Mouse (Mus musculus): ENCODE measurements around the gene Krt5. TPM values are rescaled to one million over a fixed set of nuclear protein-coding genes. Genes with fewer than 3 reads are reported as not detected.

Gene Krt5
- polyA plus RNA-seq (2015; fragmentation: Nextera tagmentation; extraction: Ambion mirVana): 4.4 and 9.4 TPM in 2 replicates

- no peak within 1 kb of the TSS for H3K4me2 ChIP-seq (ENCODE audit: low read depth, low read length)
- H3K9me3 ChIP-seq (ENCODE audit: control insufficient read depth, low read length): no peaks in the 10 kb centered on the region
- no peaks in the 10 kb centered on the region for H3K27me3 ChIP-seq (ENCODE audit: control insufficient read depth, insufficient read depth, low read depth, low read length)
- H3K9ac ChIP-seq (ENCODE audit: low read length): no peak within 1 kb of the TSS
- no peaks in the 10 kb centered on the region for H3K36me3 ChIP-seq (ENCODE audit: control insufficient read depth, insufficient read depth, low read length)
- no peaks in the 10 kb centered on the region for H3K4me1 ChIP-seq (replicated peaks; ENCODE audit: control insufficient read depth, insufficient read depth, low read length)
- 43% methylated on average over 13 of the region's 13 CpGs for WGBS
- no peak; the same call in 1 of the 2 replicates for ATAC-seq (ENCODE audit: low read depth)
- no peak within 1 kb of the TSS for H3K27ac ChIP-seq (ENCODE audit: low read length)
- no peak within 1 kb of the TSS for H3K4me3 ChIP-seq (ENCODE audit: low read length)
Measured at GRCm38 (mm10) chr15:101712720-101713119, at the start of gene Krt5. TSS of gene Krt5 (minus strand) at chr15:101712898.

GRCm38 (mm10) chr15:101742711-101743110 is 30.0 kb upstream of the Krt5 start, which contains the start of gene Krt71:
TSS of gene Krt71 (minus strand) at chr15:101743109.
- H3K27ac ChIP-seq (ENCODE audit: low read length): no peak within 1 kb of the TSS

GRCm38 (mm10) chr15:101737786-101738185 is 25.1 kb upstream of the Krt5 start:
- ATAC-seq (ENCODE audit: low read depth): no peak
- WGBS: 46% methylated on average over 7 of the region's 7 CpGs
- Histone ChIP-seq H3K4me3 (ENCODE audit: low read length) (no peak overlapping the region), H3K36me3 (ENCODE audit: control insufficient read depth, insufficient read depth, low read length) (no peaks in the 10 kb centered on the region), H3K27me3 (ENCODE audit: control insufficient read depth, insufficient read depth, low read depth, low read length) (no peaks in the 10 kb centered on the region), H3K4me2 (ENCODE audit: low read depth, low read length) (no peak overlapping the region), H3K9me3 (ENCODE audit: control insufficient read depth, low read length) (no peaks in the 10 kb centered on the region), H3K9ac (ENCODE audit: low read length) (no peak overlapping the region), H3K4me1 (replicated peaks; ENCODE audit: control insufficient read depth, insufficient read depth, low read length) (no peaks in the 10 kb centered on the region), H3K27ac (ENCODE audit: low read length) (no peak overlapping the region)

More at GRCm38 (mm10) chr15:101742711-101743110, 30.0 kb upstream of the Krt5 start, which contains the start of gene Krt71:
- Histone ChIP-seq H3K4me1 (replicated peaks; ENCODE audit: control insufficient read depth, insufficient read depth, low read length) (no peaks in the 10 kb centered on the region), H3K27me3 (ENCODE audit: control insufficient read depth, insufficient read depth, low read depth, low read length) (no peaks in the 10 kb centered on the region), H3K36me3 (ENCODE audit: control insufficient read depth, insufficient read depth, low read length) (no peaks in the 10 kb centered on the region), H3K4me2 (ENCODE audit: low read depth, low read length) (no peak within 1 kb of the TSS), H3K9ac (ENCODE audit: low read length) (no peak within 1 kb of the TSS), H3K9me3 (ENCODE audit: control insufficient read depth, low read length) (no peaks in the 10 kb centered on the region), H3K4me3 (ENCODE audit: low read length) (no peak within 1 kb of the TSS)
- 57% methylated on average over 14 of the region's 14 CpGs for WGBS
- no peak for ATAC-seq (ENCODE audit: low read depth)

GRCm38 (mm10) chr15:101730653-101731052 is 18.0 kb upstream of the Krt5 start:
- Histone ChIP-seq H3K4me3 (ENCODE audit: low read length) (no peak overlapping the region), H3K27ac (ENCODE audit: low read length) (no peak overlapping the region), H3K4me1 (replicated peaks; ENCODE audit: control insufficient read depth, insufficient read depth, low read length) (no peaks in the 10 kb centered on the region), H3K36me3 (ENCODE audit: control insufficient read depth, insufficient read depth, low read length) (no peaks in the 10 kb centered on the region), H3K9me3 (ENCODE audit: control insufficient read depth, low read length) (no peaks in the 10 kb centered on the region), H3K4me2 (ENCODE audit: low read depth, low read length) (no peak overlapping the region), H3K9ac (ENCODE audit: low read length) (no peak overlapping the region), H3K27me3 (ENCODE audit: control insufficient read depth, insufficient read depth, low read depth, low read length) (no peaks in the 10 kb centered on the region)
- ATAC-seq (ENCODE audit: low read depth): no peak

GRCm38 (mm10) chr15:101724686-101725085 is 12.0 kb upstream of the Krt5 start:
- H3K4me3 ChIP-seq (ENCODE audit: low read length): no peak overlapping the region
- WGBS: 31% methylated on average over 5 of the region's 5 CpGs
- H3K27me3 ChIP-seq (ENCODE audit: control insufficient read depth, insufficient read depth, low read depth, low read length): no peaks in the 10 kb centered on the region
- no peak overlapping the region for H3K4me2 ChIP-seq (ENCODE audit: low read depth, low read length)
- no peaks in the 10 kb centered on the region for H3K36me3 ChIP-seq (ENCODE audit: control insufficient read depth, insufficient read depth, low read length)
- H3K9ac ChIP-seq (ENCODE audit: low read length): no peak overlapping the region
- H3K9me3 ChIP-seq (ENCODE audit: control insufficient read depth, low read length): no peaks in the 10 kb centered on the region
- no peak for ATAC-seq (ENCODE audit: low read depth)
- no peaks in the 10 kb centered on the region for H3K4me1 ChIP-seq (replicated peaks; ENCODE audit: control insufficient read depth, insufficient read depth, low read length)
- no peak overlapping the region for H3K27ac ChIP-seq (ENCODE audit: low read length)

GRCm38 (mm10) chr15:101715831-101716230 is 3.1 kb upstream of the Krt5 start:
- no peak overlapping the region for H3K9ac ChIP-seq (ENCODE audit: low read length)
- ATAC-seq (ENCODE audit: low read depth): no peak
- no peaks in the 10 kb centered on the region for H3K36me3 ChIP-seq (ENCODE audit: control insufficient read depth, insufficient read depth, low read length)
- H3K4me2 ChIP-seq (ENCODE audit: low read depth, low read length): no peak overlapping the region
- WGBS: 71% methylated on average over 3 of the region's 3 CpGs
- no peaks in the 10 kb centered on the region for H3K27me3 ChIP-seq (ENCODE audit: control insufficient read depth, insufficient read depth, low read depth, low read length)
- H3K4me3 ChIP-seq (ENCODE audit: low read length): no peak overlapping the region
- H3K9me3 ChIP-seq (ENCODE audit: control insufficient read depth, low read length): no peaks in the 10 kb centered on the region
- no peaks in the 10 kb centered on the region for H3K4me1 ChIP-seq (replicated peaks; ENCODE audit: control insufficient read depth, insufficient read depth, low read length)
- H3K27ac ChIP-seq (ENCODE audit: low read length): no peak overlapping the region

GRCm38 (mm10) chr15:101714356-101714755 is 1.7 kb upstream of the Krt5 start:
- no peak overlapping the region for H3K9ac ChIP-seq (ENCODE audit: low read length)
- H3K36me3 ChIP-seq (ENCODE audit: control insufficient read depth, insufficient read depth, low read length): no peaks in the 10 kb centered on the region
- no peak overlapping the region for H3K4me3 ChIP-seq (ENCODE audit: low read length)
- no peak overlapping the region for H3K27ac ChIP-seq (ENCODE audit: low read length)
- no peaks in the 10 kb centered on the region for H3K9me3 ChIP-seq (ENCODE audit: control insufficient read depth, low read length)
- no peaks in the 10 kb centered on the region for H3K27me3 ChIP-seq (ENCODE audit: control insufficient read depth, insufficient read depth, low read depth, low read length)
- ATAC-seq (ENCODE audit: low read depth): no peak
- H3K4me2 ChIP-seq (ENCODE audit: low read depth, low read length): no peak overlapping the region
- 48% methylated on average over 5 of the region's 5 CpGs for WGBS
- H3K4me1 ChIP-seq (replicated peaks; ENCODE audit: control insufficient read depth, insufficient read depth, low read length): no peaks in the 10 kb centered on the region

- H3K4me3 ChIP-seq (ENCODE audit: low read length): no peak overlapping the region
- no peaks in the 10 kb centered on the region for H3K27me3 ChIP-seq (ENCODE audit: control insufficient read depth, insufficient read depth, low read depth, low read length)
- H3K27ac ChIP-seq (ENCODE audit: low read length): no peak overlapping the region
- H3K9me3 ChIP-seq (ENCODE audit: control insufficient read depth, low read length): no peaks in the 10 kb centered on the region
- H3K4me1 ChIP-seq (replicated peaks; ENCODE audit: control insufficient read depth, insufficient read depth, low read length): no peaks in the 10 kb centered on the region
- WGBS: 61% methylated on average over 8 of the region's 8 CpGs
- H3K9ac ChIP-seq (ENCODE audit: low read length): no peak overlapping the region
- no peaks in the 10 kb centered on the region for H3K36me3 ChIP-seq (ENCODE audit: control insufficient read depth, insufficient read depth, low read length)
- no peak overlapping the region for H3K4me2 ChIP-seq (ENCODE audit: low read depth, low read length)
- ATAC-seq (ENCODE audit: low read depth): no peak
Measured at GRCm38 (mm10) chr15:101713731-101714130, 1.0 kb upstream of the Krt5 start.

GRCm38 (mm10) chr15:101708683-101709082 is 4.0 kb downstream of the Krt5 start:
- Histone ChIP-seq H3K4me2 (ENCODE audit: low read depth, low read length) (no peak overlapping the region), H3K9me3 (ENCODE audit: control insufficient read depth, low read length) (no peaks in the 10 kb centered on the region), H3K4me1 (replicated peaks; ENCODE audit: control insufficient read depth, insufficient read depth, low read length) (no peaks in the 10 kb centered on the region), H3K27me3 (ENCODE audit: control insufficient read depth, insufficient read depth, low read depth, low read length) (no peaks in the 10 kb centered on the region), H3K36me3 (ENCODE audit: control insufficient read depth, insufficient read depth, low read length) (no peaks in the 10 kb centered on the region), H3K9ac (ENCODE audit: low read length) (no peak overlapping the region), H3K4me3 (ENCODE audit: low read length) (no peak overlapping the region), H3K27ac (ENCODE audit: low read length) (no peak overlapping the region)
- ATAC-seq (ENCODE audit: low read depth): no peak
- 66% methylated on average over 11 of the region's 11 CpGs for WGBS

GRCm38 (mm10) chr15:101707454-101707853 is 5.2 kb downstream of the Krt5 start:
- no peak overlapping the region for H3K27ac ChIP-seq (ENCODE audit: low read length)
- H3K9ac ChIP-seq (ENCODE audit: low read length): no peak overlapping the region
- no peaks in the 10 kb centered on the region for H3K4me1 ChIP-seq (replicated peaks; ENCODE audit: control insufficient read depth, insufficient read depth, low read length)
- no peak overlapping the region for H3K4me2 ChIP-seq (ENCODE audit: low read depth, low read length)
- no peak for ATAC-seq (ENCODE audit: low read depth)
- H3K36me3 ChIP-seq (ENCODE audit: control insufficient read depth, insufficient read depth, low read length): no peaks in the 10 kb centered on the region
- H3K9me3 ChIP-seq (ENCODE audit: control insufficient read depth, low read length): no peaks in the 10 kb centered on the region
- no peak overlapping the region for H3K4me3 ChIP-seq (ENCODE audit: low read length)
- H3K27me3 ChIP-seq (ENCODE audit: control insufficient read depth, insufficient read depth, low read depth, low read length): no peaks in the 10 kb centered on the region
- WGBS: 76% methylated on average over 9 of the region's 9 CpGs
